Mouse (Mus musculus) ES-E14 (cell line): Measurements from ENCODE around the gene Pkd1. TPM values are rescaled to one million over a fixed set of nuclear protein-coding genes. Genes with fewer than 3 reads are reported as not detected.

Experiments used
- DNase-seq: peaks from one replicate; pipeline ENCODE4 v3.0.0-alpha.2; 2013; ENCODE audit warnings: low read depth, low spot score
- H3K27ac ChIP-seq: 2 replicates; pipeline ENCODE4 v1.5.1; 2012; ENCODE audit warnings: low read depth, mild to moderate bottlenecking, low read length, moderate library complexity, mixed read lengths; ENCODE audit not compliant: poor library complexity, insufficient read depth, severe bottlenecking
- H3K36me3 ChIP-seq: 2 replicates; pipeline ENCODE4 v1.6.1; 2012; ENCODE audit warnings: mild to moderate bottlenecking, low read length, moderate library complexity, mixed read lengths; ENCODE audit not compliant: control insufficient read depth, poor library complexity, insufficient read depth, severe bottlenecking
- H3K4me1 ChIP-seq, 2 experiments: fragments of 150-350 bp in 1 of 2; sonication (generic) in 1 of 2; 2 replicates each; pipeline ENCODE4 v1.6.1; 2012; ENCODE audit warnings: low read length in 2 of 2, mild to moderate bottlenecking in 1 of 2, mixed read lengths in 1 of 2; ENCODE audit not compliant: control insufficient read depth in 2 of 2, insufficient read depth in 2 of 2, poor library complexity in 1 of 2
- H3K4me3 ChIP-seq, 2 experiments: fragments of 150-350 bp in 1 of 2; sonication (generic) in 1 of 2; 2 replicates each; pipeline ENCODE4 v1.5.1; 2012; ENCODE audit warnings: low read length in 2 of 2, low read depth in 1 of 2, mild to moderate bottlenecking in 1 of 2, mixed read lengths in 1 of 2; ENCODE audit not compliant: insufficient read depth in 1 of 2, poor library complexity in 1 of 2, severe bottlenecking in 1 of 2
- H3K9ac ChIP-seq: 2 replicates; pipeline ENCODE4 v1.6.1; 2012; ENCODE audit warnings: low read depth, mild to moderate bottlenecking, low read length, mixed read lengths; ENCODE audit not compliant: poor library complexity, insufficient read depth, severe bottlenecking
- H3K9me3 ChIP-seq: fragments of 150-350 bp; sonication (generic); 2 replicates; pipeline ENCODE4 v1.6.1; 2012; ENCODE audit warnings: low read depth, mild to moderate bottlenecking, low read length; ENCODE audit not compliant: control insufficient read depth, insufficient read depth
- CHD2 ChIP-seq: IDR thresholded peaks from 2 replicates; pipeline ENCODE4 v1.6.1; 2014; ENCODE audit warnings: mild to moderate bottlenecking, low read depth, low read length, inconsistent platforms
- HCFC1 ChIP-seq: IDR thresholded peaks from 2 replicates; pipeline ENCODE4 v1.6.1; 2012; ENCODE audit warnings: low read length, inconsistent platforms, borderline replicate concordance; ENCODE audit not compliant: insufficient read depth
- MAFK ChIP-seq: IDR thresholded peaks from 2 replicates; pipeline ENCODE4 v1.6.1; 2014; ENCODE audit warnings: mild to moderate bottlenecking, low read depth, low read length, inconsistent platforms; ENCODE audit not compliant: insufficient read depth
- ZC3H11A ChIP-seq: IDR thresholded peaks from 2 replicates; pipeline ENCODE4 v1.6.1; 2012; ENCODE audit warnings: low read depth, mild to moderate bottlenecking, inconsistent platforms, low read length, borderline replicate concordance
- ZNF384 ChIP-seq: IDR thresholded peaks from 2 replicates; pipeline ENCODE4 v1.6.1; 2012; ENCODE audit warnings: low read depth, low read length, inconsistent platforms
- in situ Hi-C, 2 experiments: fragments of 600-800 bp; cut with MboI; formaldehyde crosslinking; loops; one replicate each; pipeline ENCODE4 v1.15.1; 2025; ENCODE audit warnings: low sequenced_read_pairs in 2 of 2, inconsistent platforms in 1 of 2; ENCODE audit not compliant: unreplicated experiment in 2 of 2
- total RNA-seq: library from RNA; depleted of rRNA; stranded (reverse); fragments of 300-350 nt; gene quantifications from 2 replicates; pipeline ENCODE4 v1.2.3, GENCODE M21; 2012

The Pkd1 gene
- total RNA-seq, 1 experiment = 27.8 TPM

DNA sequence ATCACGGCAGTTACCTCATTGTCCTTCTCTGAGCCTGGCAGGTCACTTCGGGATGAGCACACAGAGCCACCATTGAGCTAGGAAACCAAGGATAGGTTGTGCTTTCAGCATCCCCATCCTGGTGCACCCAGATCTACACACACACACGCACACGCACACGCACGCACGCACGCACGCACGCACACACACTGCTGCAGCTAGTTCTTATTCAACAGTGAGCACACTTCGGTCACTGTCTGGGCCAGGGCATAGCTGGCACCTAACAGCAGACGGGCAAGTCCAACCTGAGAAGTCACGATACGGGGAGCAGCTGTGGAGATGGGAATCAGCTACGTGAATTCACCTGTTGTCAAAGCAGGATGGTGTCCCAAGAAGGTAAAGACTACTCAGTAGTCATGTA, 90.9 kb downstream of the Pkd1 start:
- Histone ChIP-seq H3K9ac (peak overlapping the region; percentile 69), H3K9me3 (no peaks in the 10 kb centered on the region), H3K4me1 (peaks cover 5 to 40% of the 10 kb centered on the region in 2 experiments; a peak in 3 of 4 replicates), H3K4me3 (peak overlapping the region; percentile 57 to 58; a peak in 3 of 4 replicates), H3K36me3 (peaks cover 8% of the 10 kb centered on the region; the same call in 1 of the 2 replicates), H3K27ac (no peak overlapping the region; the same call in 1 of the 2 replicates)
- no peak for DNase-seq
- in situ Hi-C loops = no loop called here
- TF ChIP-seq HCFC1 (no peak), CHD2 (no peak), MAFK (no peak), ZNF384 (no peak), ZC3H11A (no peak)

DNA sequence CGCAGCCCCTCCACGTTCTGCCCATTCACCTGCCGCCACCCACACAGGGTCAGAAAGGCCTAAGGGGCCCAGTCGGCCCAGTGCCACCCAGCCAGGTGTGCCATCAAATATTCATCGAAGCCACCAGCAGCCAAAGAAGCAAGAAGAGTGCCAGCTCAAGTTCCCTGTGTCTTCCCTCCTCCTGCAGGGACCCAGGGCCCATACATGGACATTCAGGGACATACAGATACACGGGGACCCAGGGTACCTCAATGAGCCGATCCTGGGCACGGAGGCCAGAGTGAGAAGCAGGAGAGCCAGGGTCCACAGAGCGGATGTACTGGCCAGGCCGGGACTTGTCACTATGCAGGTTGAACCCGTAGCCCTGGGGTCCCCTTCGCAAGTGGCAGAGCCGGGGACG, 92.3 kb downstream of the Pkd1 start:
- H3K4me1 ChIP-seq = peaks cover 5 to 38% of the 10 kb centered on the region in 2 experiments; a peak in 3 of 4 replicates
- TF ChIP-seq HCFC1 = no peak
- no peak overlapping the region for H3K4me3 ChIP-seq
- no peak overlapping the region for H3K27ac ChIP-seq
- no peaks in the 10 kb centered on the region for H3K9me3 ChIP-seq
- H3K36me3 ChIP-seq = peaks cover 8% of the 10 kb centered on the region; the same call in 1 of the 2 replicates
- H3K9ac ChIP-seq = peak overlapping the region; percentile 7; the same call in 1 of the 2 replicates
- in situ Hi-C loops = no loop called here
- no peak for DNase-seq

DNA sequence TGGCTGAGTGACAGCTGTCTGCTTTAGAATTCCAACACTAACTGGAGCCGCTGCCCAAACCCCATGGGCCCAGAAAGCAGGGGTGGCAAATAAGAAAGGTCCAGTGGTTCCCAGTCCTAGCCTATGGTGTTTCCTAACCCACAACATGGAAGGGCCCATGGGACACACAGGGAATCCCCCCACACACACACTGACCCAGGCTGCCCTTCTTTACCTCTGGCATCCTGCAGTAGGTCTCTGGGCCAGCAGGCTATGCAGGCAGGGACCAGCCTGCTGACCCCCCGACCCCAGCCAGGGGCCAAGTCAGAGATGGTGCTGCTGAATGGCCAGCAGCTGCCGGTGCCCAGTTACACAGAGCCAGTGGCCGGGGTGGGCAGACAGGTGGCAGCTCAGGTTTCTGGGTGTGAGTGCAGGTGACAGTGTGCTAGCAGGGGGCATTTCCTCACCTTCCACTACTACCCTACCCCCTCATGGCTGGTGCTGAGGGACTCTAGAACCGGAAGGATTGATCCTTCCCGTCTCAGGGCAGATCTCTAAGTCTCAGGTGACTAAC, 93.2 kb downstream of the Pkd1 start:
- H3K4me1 ChIP-seq = peaks cover 5 to 38% of the 10 kb centered on the region in 2 experiments; a peak in 3 of 4 replicates
- H3K4me3 ChIP-seq = no peak overlapping the region
- H3K36me3 ChIP-seq = peaks cover 8% of the 10 kb centered on the region; the same call in 1 of the 2 replicates

DNA sequence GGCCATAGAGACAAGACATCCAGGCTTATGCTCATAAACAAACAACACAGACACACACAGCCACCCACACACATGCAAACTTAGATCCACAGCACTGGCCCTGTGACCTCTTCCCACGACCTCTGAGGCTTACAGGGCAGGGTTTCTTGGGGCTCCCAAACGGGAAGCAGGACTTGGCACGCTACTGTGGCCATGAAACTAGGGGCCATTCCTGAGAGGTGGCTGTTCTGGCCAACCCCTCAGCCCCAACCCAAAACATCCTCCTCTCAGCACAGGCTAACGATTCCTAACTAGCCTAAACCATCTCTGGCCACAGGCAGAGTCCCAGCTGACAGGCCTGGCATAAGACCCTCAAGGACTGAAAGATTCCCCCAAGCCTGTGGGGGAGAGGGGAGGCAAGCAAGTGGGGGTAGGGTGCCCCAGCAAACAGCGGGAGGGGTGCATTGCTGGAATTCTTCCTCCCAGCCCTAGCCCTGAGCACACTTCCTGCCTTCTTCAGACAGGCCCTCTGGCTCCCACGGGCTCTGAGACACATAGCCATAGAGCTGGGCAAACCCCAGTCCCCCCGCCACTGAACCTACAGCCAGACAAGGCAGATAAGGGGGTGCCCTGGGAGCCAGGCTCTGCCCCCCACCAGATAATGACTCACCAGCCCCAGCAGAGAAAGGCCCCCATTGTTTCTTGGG, 94.5 kb downstream of the Pkd1 start:
- no peak for DNase-seq
- H3K36me3 ChIP-seq = peaks cover 4% of the 10 kb centered on the region; the same call in 1 of the 2 replicates
- no peak overlapping the region for H3K9ac ChIP-seq
- no peak overlapping the region for H3K27ac ChIP-seq
- H3K4me1 ChIP-seq = peaks cover 5 to 30% of the 10 kb centered on the region in 2 experiments; a peak in 3 of 4 replicates
- H3K4me3 ChIP-seq = no peak overlapping the region
- no peaks in the 10 kb centered on the region for H3K9me3 ChIP-seq
- in situ Hi-C loops = no loop called here
- no peak for TF ChIP-seq ZNF384
- TF ChIP-seq MAFK = no peak
- no peak for TF ChIP-seq CHD2
- TF ChIP-seq HCFC1 = no peak
- no peak for TF ChIP-seq ZC3H11A

More for the DNA sequence above, 93.2 kb downstream of the Pkd1 start:
- TF ChIP-seq CHD2 (no peak), MAFK (no peak), ZNF384 (no peak), HCFC1 (no peak), ZC3H11A (no peak)
- in situ Hi-C loops = no loop called here
- no peak for DNase-seq
- no peak overlapping the region for H3K9ac ChIP-seq
- H3K9me3 ChIP-seq = no peaks in the 10 kb centered on the region
- no peak overlapping the region for H3K27ac ChIP-seq
